Comparison of ENCODE assay signal across 8 mouse cellular contexts in genomic region chr11:4096054-4096984, GRCm38 (mm10). TPM values are rescaled to one million over a fixed set of nuclear protein-coding genes. Genes with fewer than 3 reads are reported as not detected.
DNase-seq lines count a peak whose midpoint lies in the region; ATAC-seq lines count a peak whose summit lies in the region.

No protein-coding gene starts in this region.

- H3K4me3 ChIP-seq in heart, embryonic 10.5 days = peak overlapping the region; percentile 77
- peak overlapping the region; percentile 65 for H3K4me3 ChIP-seq in kidney, embryonic 15.5 days (replicated peaks)

- peak overlapping the region; percentile 78 for H3K4me2 ChIP-seq in kidney, embryonic 15.5 days

- peak overlapping the region; percentile 63 for H3K9ac ChIP-seq in kidney, embryonic 15.5 days

- peak overlapping the region; percentile 95 for H3K27ac ChIP-seq in heart, embryonic 10.5 days
- peak overlapping the region; percentile 80 for H3K27ac ChIP-seq in kidney, embryonic 15.5 days

- ATAC-seq in erythroblast, adult 5-6 weeks (replicated peaks; ENCODE audit: low FRiP score, poor library complexity, severe bottlenecking) = peak; percentile 90
- ATAC-seq in kidney, embryonic 15.5 days (replicated peaks; ENCODE audit: low FRiP score) = peak; percentile 96
- ATAC-seq in monocyte, adult 5-6 weeks (replicated peaks; ENCODE audit: insufficient number of reproducible peaks, low FRiP score, low TSS enrichment, poor library complexity, severe bottlenecking) = peak; percentile 92

- DNase-seq in B cell, adult 2 months = peak; percentile 93 to 94
- peak; percentile 100 for DNase-seq in brain, adult 2 months (ENCODE audit: low read depth, low spot score)
- DNase-seq in heart, embryonic 10.5 days (ENCODE audit: low spot score) = peak; percentile 99
- peak; percentile 99 for DNase-seq in liver
- peak; percentile 97 to 98 for DNase-seq in spleen, postnatal 4 days (ENCODE audit: low spot score in 2 of 2)

- peaks cover 1% of the 10 kb centered on the region; the same call in 1 of the 2 replicates for H3K9me3 ChIP-seq in heart, embryonic 10.5 days
- no peaks in the 10 kb centered on the region for H3K9me3 ChIP-seq in kidney, embryonic 15.5 days (replicated peaks)

- peaks cover 34% of the 10 kb centered on the region for H3K4me1 ChIP-seq in heart, embryonic 10.5 days
- peaks cover 39% of the 10 kb centered on the region for H3K4me1 ChIP-seq in kidney, embryonic 15.5 days

- peaks cover 17% of the 10 kb centered on the region for H3K36me3 ChIP-seq in heart, embryonic 10.5 days
- H3K36me3 ChIP-seq in kidney, embryonic 15.5 days = peaks cover 10% of the 10 kb centered on the region

- no peaks in the 10 kb centered on the region for H3K27me3 ChIP-seq in heart, embryonic 10.5 days (ENCODE audit: insufficient read depth, poor library complexity, severe bottlenecking)
- H3K27me3 ChIP-seq in kidney, embryonic 15.5 days = no peaks in the 10 kb centered on the region

- 3% methylated on average over 45 of the region's 45 CpGs for WGBS in heart, embryonic 10.5 days
- WGBS in kidney, embryonic 15.5 days = 2% methylated on average over 45 of the region's 45 CpGs

RNA-seq across cellular contexts. Expression of gene Mtfp1, which starts 1.1 kb away (rescaled TPM):
- total RNA-seq in erythroblast, adult 5-6 weeks (2015; ENCODE audit: low replicate concordance) = 1.9 and 8.2 TPM in 2 replicates
- 3.7 and 5.6 TPM in 2 replicates for total RNA-seq in erythroblast, adult 5-6 weeks (2017; ENCODE audit: low replicate concordance)
- polyA plus RNA-seq in heart, embryonic 10.5 days (2016; fragmentation: Nextera tagmentation; extraction: Ambion mirVana) = 25.7 and 26.0 TPM in 2 replicates
- polyA plus RNA-seq in kidney, embryonic 15.5 days (2015; fragmentation: Nextera tagmentation; extraction: Ambion mirVana) = 15.9 and 16.0 TPM in 2 replicates
- 1.4 TPM in 1 of 3 replicates, not detected in the others for total RNA-seq in monocyte, adult 5-6 weeks (2017)

RNA-seq across cellular contexts. Expression of gene Sec14l2, which starts 26.9 kb away (rescaled TPM):
- 1.5 and 7.7 TPM in 2 replicates for total RNA-seq in erythroblast, adult 5-6 weeks (2015; ENCODE audit: low replicate concordance)
- total RNA-seq in erythroblast, adult 5-6 weeks (2017; ENCODE audit: low replicate concordance) = 2.5 and 9.9 TPM in 2 replicates
- polyA plus RNA-seq in heart, embryonic 10.5 days (2016; fragmentation: Nextera tagmentation; extraction: Ambion mirVana) = 0.94 and 2.1 TPM in 2 replicates
- polyA plus RNA-seq in kidney, embryonic 15.5 days (2015; fragmentation: Nextera tagmentation; extraction: Ambion mirVana) = 1.3 and 2.2 TPM in 2 replicates
- 1.6 TPM in 1 of 3 replicates, not detected in the others for total RNA-seq in monocyte, adult 5-6 weeks (2017)

RNA-seq across cellular contexts. Expression of gene Sec14l3, which starts 31.7 kb away (rescaled TPM):
- not detected in 2 replicates for total RNA-seq in erythroblast, adult 5-6 weeks (2015; ENCODE audit: low replicate concordance)
- total RNA-seq in erythroblast, adult 5-6 weeks (2017; ENCODE audit: low replicate concordance) = not detected in 2 replicates
- polyA plus RNA-seq in heart, embryonic 10.5 days (2016; fragmentation: Nextera tagmentation; extraction: Ambion mirVana) = not detected in 2 replicates
- polyA plus RNA-seq in kidney, embryonic 15.5 days (2015; fragmentation: Nextera tagmentation; extraction: Ambion mirVana) = not detected in 2 replicates
- total RNA-seq in monocyte, adult 5-6 weeks (2017) = not detected in 3 replicates

RNA-seq across cellular contexts. Expression of gene Rnf215, which starts 38.7 kb away (rescaled TPM):
- total RNA-seq in erythroblast, adult 5-6 weeks (2015; ENCODE audit: low replicate concordance) = 1.5 and 2.5 TPM in 2 replicates
- 4.7 and 8.6 TPM in 2 replicates for total RNA-seq in erythroblast, adult 5-6 weeks (2017; ENCODE audit: low replicate concordance)
- 16.4 and 17.1 TPM in 2 replicates for polyA plus RNA-seq in heart, embryonic 10.5 days (2016; fragmentation: Nextera tagmentation; extraction: Ambion mirVana)
- polyA plus RNA-seq in kidney, embryonic 15.5 days (2015; fragmentation: Nextera tagmentation; extraction: Ambion mirVana) = 27.4 and 28.2 TPM in 2 replicates
- total RNA-seq in monocyte, adult 5-6 weeks (2017) = 24.5 to 32.4 TPM (median 30.3 TPM) in 3 replicates

Comparison
In these comparisons a context has a peak if more than half of its experiments do, and no peak if none do; other contexts are left out.
1. Peak in every context shown above with its lines: DNase-seq, ATAC-seq, H3K4me3 ChIP-seq and H3K27ac ChIP-seq.